Mouse (Mus musculus): Measurements from ENCODE around the gene Tcf7l1.

Gene Tcf7l1

GRCm38 (mm10) chr6:72671129-72671528 lies 117.9 kb downstream of the Tcf7l1 start:
- peak in 1 of 2 experiments; percentile 58 for DNase-seq (ENCODE audit: inconsistent age in 2 of 2, low spot score in 1 of 2)

GRCm38 (mm10) chr6:72667021-72667420 lies 122.0 kb downstream of the Tcf7l1 start:
- peak; percentile 60 to 90 for DNase-seq (ENCODE audit: inconsistent age in 2 of 2, low spot score in 1 of 2)

- no peak for DNase-seq (ENCODE audit: inconsistent age in 2 of 2, low spot score in 1 of 2)
Measured at GRCm38 (mm10) chr6:72664290-72664689, 124.8 kb downstream of the Tcf7l1 start.

GRCm38 (mm10) chr6:72663000-72663399 lies 126.1 kb downstream of the Tcf7l1 start:
- DNase-seq (ENCODE audit: inconsistent age in 2 of 2, low spot score in 1 of 2) = peak in 1 of 2 experiments; percentile 49

GRCm38 (mm10) chr6:72660391-72660720 lies 128.7 kb downstream of the Tcf7l1 start:
- DNase-seq (ENCODE audit: inconsistent age in 2 of 2, low spot score in 1 of 2) = peak in 1 of 2 experiments; percentile 56

GRCm38 (mm10) chr6:72659717-72660390 lies 129.2 kb downstream of the Tcf7l1 start:
- no peak for DNase-seq (ENCODE audit: inconsistent age in 2 of 2, low spot score in 1 of 2)

- DNase-seq (ENCODE audit: inconsistent age in 2 of 2, low spot score in 1 of 2) = peak in 1 of 2 experiments; percentile 72
Measured at GRCm38 (mm10) chr6:72658006-72658405, 131.0 kb downstream of the Tcf7l1 start.

GRCm38 (mm10) chr6:72656053-72656442 lies 133.0 kb downstream of the Tcf7l1 start:
- no peak for DNase-seq (ENCODE audit: inconsistent age in 2 of 2, low spot score in 1 of 2)

- DNase-seq (ENCODE audit: inconsistent age in 2 of 2, low spot score in 1 of 2) = peak; percentile 81 to 94
Measured at GRCm38 (mm10) chr6:72655309-72656052, 133.6 kb downstream of the Tcf7l1 start.

GRCm38 (mm10) chr6:72654355-72654754 lies 134.7 kb downstream of the Tcf7l1 start:
- DNase-seq (ENCODE audit: inconsistent age in 2 of 2, low spot score in 1 of 2) = no peak

GRCm38 (mm10) chr6:72653419-72653818 lies 135.6 kb downstream of the Tcf7l1 start:
- DNase-seq (ENCODE audit: inconsistent age in 2 of 2, low spot score in 1 of 2) = peak; percentile 80 to 94

- no peak for DNase-seq (ENCODE audit: inconsistent age in 2 of 2, low spot score in 1 of 2)
Measured at GRCm38 (mm10) chr6:72650338-72650851, 138.7 kb downstream of the Tcf7l1 start.

- no peak for DNase-seq (ENCODE audit: inconsistent age in 2 of 2, low spot score in 1 of 2)
Measured at GRCm38 (mm10) chr6:72648002-72648595, 141.0 kb downstream of the Tcf7l1 start.

- DNase-seq (ENCODE audit: inconsistent age in 2 of 2, low spot score in 1 of 2) = peak; percentile 62 to 91
Measured at GRCm38 (mm10) chr6:72647383-72647820, 141.7 kb downstream of the Tcf7l1 start.

- DNase-seq (ENCODE audit: inconsistent age in 2 of 2, low spot score in 1 of 2) = no peak
Measured at GRCm38 (mm10) chr6:72645364-72645763, 143.7 kb downstream of the Tcf7l1 start.

GRCm38 (mm10) chr6:72644576-72644975 lies 144.5 kb downstream of the Tcf7l1 start:
- DNase-seq (ENCODE audit: inconsistent age in 2 of 2, low spot score in 1 of 2) = no peak

- no peak for DNase-seq (ENCODE audit: inconsistent age in 2 of 2, low spot score in 1 of 2)
Measured at GRCm38 (mm10) chr6:72641218-72641954, 147.7 kb downstream of the Tcf7l1 start.

- DNase-seq (ENCODE audit: inconsistent age in 2 of 2, low spot score in 1 of 2) = peak in 1 of 2 experiments; percentile 55
Measured at GRCm38 (mm10) chr6:72636940-72637339, 152.1 kb downstream of the Tcf7l1 start.

- peak; percentile 61 to 94 for DNase-seq (ENCODE audit: inconsistent age in 2 of 2, low spot score in 1 of 2)
Measured at GRCm38 (mm10) chr6:72635760-72636431, 153.2 kb downstream of the Tcf7l1 start.

GRCm38 (mm10) chr6:72634311-72634710 lies 154.7 kb downstream of the Tcf7l1 start:
- DNase-seq (ENCODE audit: inconsistent age in 2 of 2, low spot score in 1 of 2) = no peak

All from adrenal gland, adult (tissue).